Mouse (Mus musculus) splenic B cell, adult 2 months (primary cell): ENCODE results near the gene Ptp4a2.
"Not testable (repeated sequence)": the region's sequence is repeated elsewhere in the genome, so short reads cannot be mapped to it uniquely, and the experiment has no call there.

Experiments
- DNase-seq: peaks from one replicate; pipeline ENCODE4 v3.0.0-alpha.2; 2011; ENCODE audit warnings: low read depth, low spot score
- H3K27me3 ChIP-seq: 2 replicates; pipeline ENCODE4 v1.6.1; 2012; ENCODE audit warnings: mild to moderate bottlenecking, low read length, moderate library complexity, mixed read lengths; ENCODE audit not compliant: control insufficient read depth, poor library complexity, insufficient read depth, severe bottlenecking
- H3K36me3 ChIP-seq: 2 replicates; pipeline ENCODE4 v1.6.1; 2012; ENCODE audit warnings: mild to moderate bottlenecking, low read length, moderate library complexity, mixed read lengths; ENCODE audit not compliant: control insufficient read depth, poor library complexity, insufficient read depth, severe bottlenecking

The Ptp4a2 gene

DNA sequence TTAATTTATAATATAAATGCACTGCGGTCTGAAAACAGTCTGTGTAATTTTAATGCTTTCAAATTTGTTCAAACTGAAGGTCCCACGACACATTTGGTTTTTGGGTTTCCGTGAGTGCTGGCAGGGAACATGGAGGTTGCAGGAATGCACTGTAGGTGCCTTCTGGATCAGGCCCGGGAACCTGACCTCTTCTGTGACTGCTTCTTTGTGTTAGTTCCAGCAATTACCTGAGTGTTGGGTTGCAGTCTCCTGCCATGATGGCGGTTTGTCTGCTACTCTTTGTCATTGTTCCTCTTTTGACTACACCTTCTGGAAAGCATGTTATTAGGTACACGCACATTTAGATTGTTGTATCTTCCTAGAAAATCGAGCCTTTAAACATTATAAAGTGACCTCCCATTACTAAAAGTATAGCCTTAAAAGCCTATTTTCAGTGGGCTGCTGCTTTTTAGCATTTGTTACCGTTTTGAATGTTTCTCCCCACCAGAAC, 67.7 kb downstream of the Ptp4a2 start:
- Histone ChIP-seq H3K36me3 (no peaks in the 10 kb centered on the region), H3K27me3 (no peaks in the 10 kb centered on the region)
- no peak for DNase-seq

DNA sequence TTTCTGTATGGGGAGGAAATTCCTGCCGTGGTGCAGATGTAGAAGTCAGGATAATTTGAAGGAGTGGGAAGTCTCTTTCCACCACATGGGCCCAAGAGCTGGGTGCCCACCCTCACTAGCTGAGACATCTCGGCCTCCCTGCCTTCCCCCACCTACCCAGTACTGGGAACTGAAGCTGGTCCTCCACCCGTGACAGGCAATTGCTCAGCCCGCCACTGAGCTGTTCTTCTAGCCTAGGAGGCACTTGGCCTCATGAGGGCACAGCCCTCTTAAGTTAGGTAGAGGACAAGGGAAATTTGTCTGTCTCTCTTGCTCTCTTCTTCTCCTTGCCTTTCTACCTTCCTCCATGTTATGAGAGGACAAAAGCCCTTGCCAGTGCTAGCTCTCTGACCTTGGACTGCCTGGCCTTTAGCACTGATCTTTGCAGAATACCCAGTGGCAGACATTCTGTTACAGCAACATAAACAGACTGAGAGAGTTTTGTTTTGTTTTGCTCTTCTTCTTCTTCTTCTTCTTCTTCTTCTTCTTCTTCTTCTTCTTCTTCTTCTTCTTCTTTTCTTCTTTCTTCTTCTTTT, 68.3 kb downstream of the Ptp4a2 start:
- DNase-seq, result peak; percentile 57
- H3K36me3 ChIP-seq, result no peaks in the 10 kb centered on the region

DNA sequence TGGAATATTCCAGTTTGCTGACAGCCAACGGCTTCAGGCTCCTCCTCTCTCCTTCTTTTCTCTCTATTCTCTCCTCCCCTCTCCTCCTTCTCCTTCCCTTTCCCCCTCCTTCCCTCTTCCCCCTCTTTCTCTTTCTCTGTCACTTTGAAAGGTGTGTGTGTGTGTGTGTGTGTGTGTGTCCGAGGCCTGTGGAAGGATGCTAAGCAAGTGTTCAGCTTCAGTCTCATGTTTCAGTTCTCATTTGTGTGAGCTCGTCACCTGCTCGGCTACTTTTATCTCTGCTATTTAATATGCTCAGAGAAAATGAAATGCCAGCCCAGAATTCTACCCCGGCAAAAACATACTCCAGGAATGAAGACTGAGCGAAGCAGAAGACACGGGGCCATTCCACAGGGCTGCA, 69.6 kb downstream of the Ptp4a2 start:
- DNase-seq, result peak; percentile 42
- no peaks in the 10 kb centered on the region for H3K36me3 ChIP-seq
- H3K27me3 ChIP-seq, result no peaks in the 10 kb centered on the region

More for the DNA sequence above, 68.3 kb downstream of the Ptp4a2 start:
- H3K27me3 ChIP-seq, result no peaks in the 10 kb centered on the region

- Histone ChIP-seq H3K27me3 (no peaks in the 10 kb centered on the region), H3K36me3 (no peaks in the 10 kb centered on the region)
- no peak for DNase-seq
Observed at GRCm38 (mm10) chr4:129881661-129882060, 70.6 kb downstream of the Ptp4a2 start.

GRCm38 (mm10) chr4:129882555-129883293, 71.7 kb downstream of the Ptp4a2 start:
- H3K36me3 ChIP-seq, result no peaks in the 10 kb centered on the region
- DNase-seq, result peak; percentile 82
- no peaks in the 10 kb centered on the region for H3K27me3 ChIP-seq

DNA sequence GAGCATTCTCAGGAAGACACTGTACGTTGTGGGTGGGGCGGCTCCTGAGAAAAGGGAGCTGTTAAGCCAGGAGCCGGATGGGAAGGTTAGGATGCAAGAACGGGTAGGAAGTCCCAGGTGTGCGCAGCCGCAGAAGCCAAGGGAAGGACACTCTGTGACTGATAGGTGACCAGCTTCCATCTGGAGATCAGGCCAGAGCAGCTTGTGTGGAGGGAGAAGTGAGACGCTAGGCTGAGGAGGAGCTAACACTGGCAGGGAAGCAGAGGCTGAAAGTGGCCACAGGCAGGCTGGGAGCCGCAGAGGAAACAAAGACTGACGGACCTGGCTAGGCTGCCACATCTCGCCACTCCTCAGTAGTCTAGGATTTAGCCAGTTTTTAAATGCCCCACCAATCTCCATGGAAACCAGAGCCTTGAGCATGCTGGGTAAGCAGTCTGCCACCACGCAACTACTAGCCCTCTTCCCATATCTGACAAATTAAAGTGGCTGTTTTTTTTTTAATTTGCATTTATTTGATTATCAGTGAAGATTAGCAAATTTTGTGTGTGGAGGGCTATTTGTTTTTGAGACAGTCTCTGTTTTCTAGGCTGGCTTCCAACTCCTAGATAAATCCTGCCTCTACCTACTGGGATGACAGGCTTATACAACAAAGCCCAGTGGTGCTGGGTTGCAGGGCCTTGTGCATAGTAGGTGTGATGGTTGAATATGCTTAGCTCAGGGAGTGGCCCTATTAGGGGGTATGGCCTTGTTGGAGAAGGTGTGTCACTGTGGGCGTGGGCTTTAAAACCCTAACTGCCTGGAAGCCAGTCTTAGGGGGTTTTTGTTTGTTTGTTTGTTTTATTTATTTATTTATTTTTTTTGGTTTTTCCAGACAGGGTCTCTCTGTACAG, 73.3 kb downstream of the Ptp4a2 start:
- H3K36me3 ChIP-seq, result no peaks in the 10 kb centered on the region
- DNase-seq, result peak; percentile 47
- no peaks in the 10 kb centered on the region for H3K27me3 ChIP-seq

- no peaks in the 10 kb centered on the region for H3K27me3 ChIP-seq
- no peaks in the 10 kb centered on the region for H3K36me3 ChIP-seq
- no peak for DNase-seq
Observed at GRCm38 (mm10) chr4:129889661-129890060, 78.6 kb downstream of the Ptp4a2 start.

- DNase-seq, result no peak
- Histone ChIP-seq H3K36me3 (no peaks in the 10 kb centered on the region), H3K27me3 (no peaks in the 10 kb centered on the region)
Observed at GRCm38 (mm10) chr4:129890094-129890493, 79.1 kb downstream of the Ptp4a2 start.

DNA sequence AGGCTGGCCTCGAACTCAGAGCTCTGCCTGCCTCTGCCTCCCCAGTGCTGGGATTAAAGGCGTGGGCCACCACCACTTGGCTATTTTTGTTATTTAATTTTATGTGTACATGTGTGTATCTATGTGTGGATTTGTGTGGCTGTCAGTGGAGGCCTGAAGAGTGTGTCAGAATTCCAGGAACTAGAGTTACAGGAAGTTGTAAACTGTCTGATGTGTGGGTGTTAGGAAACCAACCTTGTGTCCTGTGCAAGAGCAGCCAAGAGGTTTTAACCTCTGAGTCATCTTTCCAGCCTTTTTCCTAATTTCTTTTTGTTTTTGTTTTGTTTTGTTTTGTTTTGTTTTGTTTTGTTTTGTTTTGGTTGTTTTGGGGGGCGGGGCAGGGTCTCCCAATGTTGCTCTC, 83.8 kb downstream of the Ptp4a2 start:
- DNase-seq, result no peak
- Histone ChIP-seq H3K36me3 (no peaks in the 10 kb centered on the region), H3K27me3 (no peaks in the 10 kb centered on the region)

DNA sequence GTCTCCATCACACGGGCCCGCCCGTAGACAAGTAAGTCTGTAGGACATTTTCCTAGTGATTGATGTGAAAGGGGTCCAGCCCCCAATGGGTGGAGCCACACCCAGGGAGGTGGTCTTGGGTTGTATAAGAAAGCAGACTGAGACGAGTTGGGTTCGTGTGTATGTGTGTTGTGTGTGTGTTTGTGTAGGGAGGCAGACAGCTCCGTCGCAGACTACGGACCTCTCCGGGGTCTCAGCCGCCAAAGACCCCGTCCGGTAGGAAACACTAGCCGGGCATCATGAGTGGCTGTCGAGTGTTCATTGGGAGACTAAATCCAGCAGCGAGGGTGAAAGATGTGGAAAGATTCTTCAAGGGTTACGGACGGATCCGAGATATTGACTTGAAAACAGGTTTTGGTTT, 87.8 kb downstream of the Ptp4a2 start:
- not testable (repeated sequence) for DNase-seq, H3K27me3 ChIP-seq, H3K36me3 ChIP-seq
